Mouse (Mus musculus): ENCODE measurements around the gene Tnfaip1. TPM values are rescaled to one million over a fixed set of nuclear protein-coding genes. Genes with fewer than 3 reads are reported as not detected.

Tnfaip1 gene
- polyA plus RNA-seq, 1 experiment from 2014 or later, result 100 TPM

GRCm38 (mm10) chr11:78566775-78567174 is 30.6 kb upstream of the Tnfaip1 start:
- WGBS, result 31% methylated on average over 6 of the region's 6 CpGs
- Histone ChIP-seq H3K4me3 (ENCODE audit: low read length) (no peak overlapping the region), H3K27me3 (ENCODE audit: insufficient read depth, low read length) (no peaks in the 10 kb centered on the region), H3K4me1 (ENCODE audit: insufficient read depth, low read length) (peaks cover 7% of the 10 kb centered on the region; the same call in 1 of the 2 replicates), H3K4me2 (replicated peaks; ENCODE audit: low read depth, low read length) (no peak overlapping the region), H3K9ac (replicated peaks; ENCODE audit: low read length) (no peak overlapping the region), H3K9me3 (ENCODE audit: low read length) (no peaks in the 10 kb centered on the region), H3K36me3 (ENCODE audit: insufficient read depth, low read length) (0 out of 2 replicates have a peak, but pooled peaks cover 14% of the 10 kb centered on the region), H3K27ac (ENCODE audit: low read length) (peak overlapping the region; percentile 80)
- peak; percentile 85 for ATAC-seq (ENCODE audit: low FRiP score, low TSS enrichment)

GRCm38 (mm10) chr11:78560447-78560846 is 24.3 kb upstream of the Tnfaip1 start:
- Histone ChIP-seq H3K4me2 (replicated peaks; ENCODE audit: low read depth, low read length) (no peak overlapping the region), H3K36me3 (ENCODE audit: insufficient read depth, low read length) (no peaks in the 10 kb centered on the region), H3K4me1 (ENCODE audit: insufficient read depth, low read length) (no peaks in the 10 kb centered on the region), H3K27me3 (ENCODE audit: insufficient read depth, low read length) (no peaks in the 10 kb centered on the region), H3K9me3 (ENCODE audit: low read length) (no peaks in the 10 kb centered on the region), H3K4me3 (ENCODE audit: low read length) (no peak overlapping the region), H3K27ac (ENCODE audit: low read length) (no peak overlapping the region), H3K9ac (replicated peaks; ENCODE audit: low read length) (no peak overlapping the region)
- ATAC-seq (ENCODE audit: low FRiP score, low TSS enrichment), result peak; percentile 73
- 13% methylated on average over 4 of the region's 4 CpGs for WGBS

- 51% methylated on average over 8 of the region's 8 CpGs for WGBS
- ATAC-seq (ENCODE audit: low FRiP score, low TSS enrichment), result no peak
These were observed 21.1 kb upstream of the Tnfaip1 start for GRCm38 (mm10) chr11:78557241-78557640.

GRCm38 (mm10) chr11:78556070-78556469 is 19.9 kb upstream of the Tnfaip1 start:
- Histone ChIP-seq H3K4me3 (ENCODE audit: low read length) (no peak overlapping the region), H3K9me3 (ENCODE audit: low read length) (peaks cover 3% of the 10 kb centered on the region; the same call in 1 of the 2 replicates), H3K27ac (ENCODE audit: low read length) (no peak overlapping the region), H3K9ac (replicated peaks; ENCODE audit: low read length) (no peak overlapping the region), H3K4me2 (replicated peaks; ENCODE audit: low read depth, low read length) (no peak overlapping the region), H3K27me3 (ENCODE audit: insufficient read depth, low read length) (no peaks in the 10 kb centered on the region), H3K36me3 (ENCODE audit: insufficient read depth, low read length) (no peaks in the 10 kb centered on the region), H3K4me1 (ENCODE audit: insufficient read depth, low read length) (no peaks in the 10 kb centered on the region)
- ATAC-seq (ENCODE audit: low FRiP score, low TSS enrichment), result no peak
- 71% methylated on average over 4 of the region's 4 CpGs for WGBS

More at GRCm38 (mm10) chr11:78557241-78557640, 21.1 kb upstream of the Tnfaip1 start:
- H3K9ac ChIP-seq (replicated peaks; ENCODE audit: low read length), result no peak overlapping the region
- H3K36me3 ChIP-seq (ENCODE audit: insufficient read depth, low read length), result no peaks in the 10 kb centered on the region
- H3K4me2 ChIP-seq (replicated peaks; ENCODE audit: low read depth, low read length), result no peak overlapping the region
- no peaks in the 10 kb centered on the region for H3K4me1 ChIP-seq (ENCODE audit: insufficient read depth, low read length)
- no peak overlapping the region for H3K4me3 ChIP-seq (ENCODE audit: low read length)
- H3K27me3 ChIP-seq (ENCODE audit: insufficient read depth, low read length), result no peaks in the 10 kb centered on the region
- H3K27ac ChIP-seq (ENCODE audit: low read length), result no peak overlapping the region
- peaks cover 3% of the 10 kb centered on the region; the same call in 1 of the 2 replicates for H3K9me3 ChIP-seq (ENCODE audit: low read length)

- Histone ChIP-seq H3K4me1 (ENCODE audit: insufficient read depth, low read length) (no peaks in the 10 kb centered on the region), H3K9me3 (ENCODE audit: low read length) (peaks cover 3% of the 10 kb centered on the region; the same call in 1 of the 2 replicates), H3K9ac (replicated peaks; ENCODE audit: low read length) (no peak overlapping the region), H3K4me3 (ENCODE audit: low read length) (no peak overlapping the region), H3K27ac (ENCODE audit: low read length) (no peak overlapping the region), H3K36me3 (ENCODE audit: insufficient read depth, low read length) (no peaks in the 10 kb centered on the region), H3K27me3 (ENCODE audit: insufficient read depth, low read length) (no peaks in the 10 kb centered on the region), H3K4me2 (replicated peaks; ENCODE audit: low read depth, low read length) (no peak overlapping the region)
- no peak for ATAC-seq (ENCODE audit: low FRiP score, low TSS enrichment)
- 77% methylated on average over 3 of the region's 3 CpGs for WGBS
These were observed 19.5 kb upstream of the Tnfaip1 start for GRCm38 (mm10) chr11:78555623-78556022.

GRCm38 (mm10) chr11:78551059-78551398 is 14.9 kb upstream of the Tnfaip1 start:
- H3K36me3 ChIP-seq (ENCODE audit: insufficient read depth, low read length), result no peaks in the 10 kb centered on the region
- peak; percentile 28 for ATAC-seq (ENCODE audit: low FRiP score, low TSS enrichment)
- peak overlapping the region; percentile 64 for H3K27ac ChIP-seq (ENCODE audit: low read length)
- no peaks in the 10 kb centered on the region for H3K27me3 ChIP-seq (ENCODE audit: insufficient read depth, low read length)
- peak overlapping the region; percentile 80 for H3K9ac ChIP-seq (replicated peaks; ENCODE audit: low read length)
- peaks cover 13% of the 10 kb centered on the region for H3K4me1 ChIP-seq (ENCODE audit: insufficient read depth, low read length)
- H3K9me3 ChIP-seq (ENCODE audit: low read length), result peaks cover 3% of the 10 kb centered on the region; the same call in 1 of the 2 replicates
- peak overlapping the region; percentile 71 for H3K4me3 ChIP-seq (ENCODE audit: low read length)
- 36% methylated on average over 6 of the region's 6 CpGs for WGBS
- peak overlapping the region; percentile 74 for H3K4me2 ChIP-seq (replicated peaks; ENCODE audit: low read depth, low read length)

- H3K36me3 ChIP-seq (ENCODE audit: insufficient read depth, low read length), result no peaks in the 10 kb centered on the region; the same call in 1 of the 2 replicates
- ATAC-seq (ENCODE audit: low FRiP score, low TSS enrichment), result peak; percentile 100
These were observed 14.3 kb upstream of the Tnfaip1 start, which contains the start of gene Tmem97 for GRCm38 (mm10) chr11:78550168-78551058. TSS of gene Tmem97 (minus strand) at chr11:78550777.

GRCm38 (mm10) chr11:78549491-78549987 is 13.4 kb upstream of the Tnfaip1 start:
- peaks cover 3% of the 10 kb centered on the region; the same call in 1 of the 2 replicates for H3K9me3 ChIP-seq (ENCODE audit: low read length)
- ATAC-seq (ENCODE audit: low FRiP score, low TSS enrichment), result no peak
- H3K4me2 ChIP-seq (replicated peaks; ENCODE audit: low read depth, low read length), result peak overlapping the region; percentile 74
- WGBS, result 2% methylated on average over 5 of the region's 5 CpGs
- H3K27me3 ChIP-seq (ENCODE audit: insufficient read depth, low read length), result no peaks in the 10 kb centered on the region
- no peak overlapping the region for H3K27ac ChIP-seq (ENCODE audit: low read length)
- peak overlapping the region; percentile 71 for H3K4me3 ChIP-seq (ENCODE audit: low read length)
- peaks cover 13% of the 10 kb centered on the region for H3K4me1 ChIP-seq (ENCODE audit: insufficient read depth, low read length)
- no peaks in the 10 kb centered on the region; the same call in 1 of the 2 replicates for H3K36me3 ChIP-seq (ENCODE audit: insufficient read depth, low read length)
- peak overlapping the region; percentile 77 for H3K9ac ChIP-seq (replicated peaks; ENCODE audit: low read length)

More at GRCm38 (mm10) chr11:78550168-78551058, 14.3 kb upstream of the Tnfaip1 start, which contains the start of gene Tmem97:
- peaks cover 3% of the 10 kb centered on the region; the same call in 1 of the 2 replicates for H3K9me3 ChIP-seq (ENCODE audit: low read length)
- no peaks in the 10 kb centered on the region for H3K27me3 ChIP-seq (ENCODE audit: insufficient read depth, low read length)
- H3K9ac ChIP-seq (replicated peaks; ENCODE audit: low read length), result peak within 1 kb of the TSS; percentile 80
- H3K4me3 ChIP-seq (ENCODE audit: low read length), result peak within 1 kb of the TSS; percentile 71
- peak within 1 kb of the TSS; percentile 74 for H3K4me2 ChIP-seq (replicated peaks; ENCODE audit: low read depth, low read length)
- H3K27ac ChIP-seq (ENCODE audit: low read length), result peak within 1 kb of the TSS; percentile 77
- H3K4me1 ChIP-seq (ENCODE audit: insufficient read depth, low read length), result peaks cover 13% of the 10 kb centered on the region
- under 1% methylated on average over 60 of the region's 60 CpGs for WGBS

GRCm38 (mm10) chr11:78547718-78548460 is 11.8 kb upstream of the Tnfaip1 start:
- no peaks in the 10 kb centered on the region for H3K27me3 ChIP-seq (ENCODE audit: insufficient read depth, low read length)
- H3K4me1 ChIP-seq (ENCODE audit: insufficient read depth, low read length), result peaks cover 13% of the 10 kb centered on the region
- H3K9me3 ChIP-seq (ENCODE audit: low read length), result no peaks in the 10 kb centered on the region
- no peak overlapping the region for H3K27ac ChIP-seq (ENCODE audit: low read length)
- no peak overlapping the region for H3K4me3 ChIP-seq (ENCODE audit: low read length)
- H3K4me2 ChIP-seq (replicated peaks; ENCODE audit: low read depth, low read length), result no peak overlapping the region
- no peak overlapping the region for H3K9ac ChIP-seq (replicated peaks; ENCODE audit: low read length)
- no peak for ATAC-seq (ENCODE audit: low FRiP score, low TSS enrichment)
- H3K36me3 ChIP-seq (ENCODE audit: insufficient read depth, low read length), result peaks cover 4% of the 10 kb centered on the region
- WGBS, result 70% methylated on average over 2 of the region's 2 CpGs
